Mouse (Mus musculus) E14TG2a.4 (cell line): ENCODE data around the gene Col4a3bp.

Experiments used
- CTCF ChIP-seq: conservative IDR thresholded peaks from 2 replicates; pipeline ENCODE4 v1.5.1; 2014; ENCODE audit warnings: low read length
- NANOG ChIP-seq: IDR thresholded peaks from 2 replicates; pipeline ENCODE4 v1.6.1; 2014; ENCODE audit warnings: borderline replicate concordance, low read length, mixed read lengths
- POU5F1 ChIP-seq: IDR thresholded peaks from 2 replicates; pipeline ENCODE4 v1.6.1; 2014; ENCODE audit warnings: low read length, borderline replicate concordance

DNA sequence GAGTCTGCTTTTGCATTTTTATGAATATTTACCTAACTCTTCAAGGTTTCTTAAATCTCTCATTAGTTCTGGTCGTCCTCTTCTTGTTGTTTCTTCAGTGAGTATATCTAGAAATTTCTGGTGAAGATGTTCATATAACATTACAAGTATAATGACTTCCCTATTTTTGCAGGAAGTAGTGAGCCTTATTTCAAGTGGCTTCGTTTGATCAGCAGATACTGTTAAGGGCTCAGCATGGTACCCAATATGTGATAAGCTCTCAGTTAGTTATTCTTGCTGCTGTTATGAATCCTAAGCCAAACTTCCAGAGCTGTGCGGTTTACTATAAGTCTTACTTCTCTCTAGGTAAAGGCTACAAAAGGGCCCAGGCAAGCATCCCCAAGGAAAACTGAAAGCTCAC lies 12.9 kb upstream of the Col4a3bp start:
- TF ChIP-seq CTCF (no peak), POU5F1 (no peak), NANOG (no peak)
